Mouse (Mus musculus): ENCODE measurements at regions not wholly inside any gene's neighbourhood (a gene's known extent, or its start where the extent isn't known, plus 50 kb on each side); places are given as distances from the start of the nearest gene placed in this dataset.

- DNase-seq: peak; percentile 49 to 56
Measured at GRCm38 (mm10) chr14:120830389-120830835, 80.6 kb upstream of the Ipo5 start.

GRCm38 (mm10) chr14:120831397-120831796, 79.6 kb upstream of the Ipo5 start:
- DNase-seq: no peak

- peak; percentile 91 for DNase-seq
Measured at GRCm38 (mm10) chr14:120831847-120832613, 79.0 kb upstream of the Ipo5 start.

GRCm38 (mm10) chr14:120834821-120835220, 76.2 kb upstream of the Ipo5 start:
- DNase-seq: no peak

- no peak for DNase-seq
Measured at GRCm38 (mm10) chr14:120835758-120836157, 75.3 kb upstream of the Ipo5 start.

GRCm38 (mm10) chr14:120836535-120837316, 74.3 kb upstream of the Ipo5 start:
- DNase-seq: no peak

- DNase-seq: peak; percentile 31 to 46
Measured at GRCm38 (mm10) chr14:120840900-120841299, 70.1 kb upstream of the Ipo5 start.

- DNase-seq: peak; percentile 43 to 61
Measured at GRCm38 (mm10) chr14:120841311-120841710, 69.7 kb upstream of the Ipo5 start.

GRCm38 (mm10) chr14:120845172-120845571, 65.9 kb upstream of the Ipo5 start:
- no peak for DNase-seq

GRCm38 (mm10) chr14:120846073-120846850, 64.8 kb upstream of the Ipo5 start:
- DNase-seq: peak; percentile 72 to 80

- DNase-seq: peak; percentile 64 to 71
Measured at GRCm38 (mm10) chr14:120847006-120847405, 64.0 kb upstream of the Ipo5 start.

GRCm38 (mm10) chr14:120848083-120848951, 62.7 kb upstream of the Ipo5 start:
- DNase-seq: no peak

- DNase-seq: no peak
Measured at GRCm38 (mm10) chr14:120849159-120849558, 61.9 kb upstream of the Ipo5 start.

GRCm38 (mm10) chr14:120853643-120854042, 57.4 kb upstream of the Ipo5 start:
- DNase-seq: no peak

- no peak for DNase-seq
Measured at GRCm38 (mm10) chr14:120854559-120854958, 56.5 kb upstream of the Ipo5 start.

- no peak for DNase-seq
Measured at GRCm38 (mm10) chr14:120855181-120855580, 55.8 kb upstream of the Ipo5 start.
